ENCODE assay signal across 9 mouse cellular contexts in genomic region chr11:17212903-17213509, GRCm38 (mm10). TPM values are rescaled to one million over a fixed set of nuclear protein-coding genes. Genes with fewer than 3 reads are reported as not detected.
A peak's percentile ranks its signal among the peaks of the same experiment; 100 is the strongest.
DNase-seq lines count a peak whose midpoint lies in the region; ATAC-seq and TF ChIP-seq lines count a peak whose summit lies in the region.
"Had no signal": no experiment of that assay in that cellular context is flagged by ENCODE, and none has a peak within 500 bp of the region (broad histone marks: within the 10 kb centered on the region; RNA-seq: fewer than 3 reads in every experiment).

No protein-coding gene starts in this region.

- TF ChIP-seq CTCF in forebrain, postnatal 0 days (IDR thresholded peaks at IDR 0.05; ENCODE audit: low read depth) = no peak
- TF ChIP-seq CTCF in liver, embryonic 14.5 days (IDR thresholded peaks at IDR 0.05; ENCODE audit: low read depth) = no peak
- no peak for TF ChIP-seq CTCF in stomach, postnatal 0 days (IDR thresholded peaks at IDR 0.05; ENCODE audit: low read depth)

- H3K27ac ChIP-seq in neural tube, embryonic 11.5 days (ENCODE audit: low read depth, low read length) = no peak overlapping the region
- no peak overlapping the region for H3K27ac ChIP-seq in forebrain, postnatal 0 days (ENCODE audit: low read depth, low read length)
- H3K27ac ChIP-seq in liver, embryonic 14.5 days = peak overlapping the region; percentile 26
- no peak overlapping the region for H3K27ac ChIP-seq in stomach, postnatal 0 days (replicated peaks)

- peak; percentile 61 for TF ChIP-seq EP300 in liver, embryonic 14.5 days (IDR thresholded peaks at IDR 0.05; ENCODE audit: low read depth)
- no peak for TF ChIP-seq EP300 in stomach, postnatal 0 days (optimal IDR thresholded peaks at IDR 0.05)

- no peaks in the 10 kb centered on the region for H3K4me1 ChIP-seq in neural tube, embryonic 11.5 days (ENCODE audit: control insufficient read depth, insufficient read depth, low read length)
- peaks cover 11% of the 10 kb centered on the region; the same call in 1 of the 2 replicates for H3K4me1 ChIP-seq in forebrain, postnatal 0 days (ENCODE audit: insufficient read depth)
- peaks cover 10 to 15% of the 10 kb centered on the region in 2 experiments for H3K4me1 ChIP-seq in liver, embryonic 14.5 days (replicated peaks; ENCODE audit: control insufficient read depth in 2 of 2, insufficient read depth in 2 of 2, low read length in 1 of 2)
- no peaks in the 10 kb centered on the region; the same call in none of the 2 replicates for H3K4me1 ChIP-seq in stomach, postnatal 0 days (replicated peaks; ENCODE audit: control insufficient read depth, insufficient read depth)

- no peak overlapping the region for H3K9ac ChIP-seq in neural tube, embryonic 11.5 days (ENCODE audit: low read length)
- H3K9ac ChIP-seq in forebrain, postnatal 0 days = peak overlapping the region; percentile 60; the same call in 1 of the 2 replicates
- H3K9ac ChIP-seq in liver, embryonic 14.5 days (replicated peaks) = peak overlapping the region; percentile 85
- H3K9ac ChIP-seq in stomach, postnatal 0 days (ENCODE audit: low read length) = no peak overlapping the region; the same call in 1 of the 2 replicates

- no peak overlapping the region; the same call in 1 of the 2 replicates for H3K4me2 ChIP-seq in neural tube, embryonic 11.5 days (ENCODE audit: low read depth)
- peak overlapping the region; percentile 56; the same call in 1 of the 2 replicates for H3K4me2 ChIP-seq in forebrain, postnatal 0 days (ENCODE audit: low read depth)
- peak overlapping the region; percentile 89 for H3K4me2 ChIP-seq in liver, embryonic 14.5 days (ENCODE audit: low read depth)
- H3K4me2 ChIP-seq in stomach, postnatal 0 days (replicated peaks; ENCODE audit: low read depth) = peak overlapping the region; percentile 71

- H3K4me3 ChIP-seq in neural tube, embryonic 11.5 days (ENCODE audit: low read depth, low read length) = peak overlapping the region; percentile 88; the same call in 1 of the 2 replicates
- H3K4me3 ChIP-seq in forebrain, postnatal 0 days (ENCODE audit: low read depth, low read length) = no peak overlapping the region
- H3K4me3 ChIP-seq in liver, embryonic 14.5 days (ENCODE audit: insufficient read depth in 1 of 2, low read depth in 2 of 2, low read length in 2 of 2) = peak overlapping the region; percentile 92 to 98
- H3K4me3 ChIP-seq in stomach, postnatal 0 days (ENCODE audit: low read depth, low read length) = no peak overlapping the region

- no peak for DNase-seq in neural tube, embryonic 11.5 days (ENCODE audit: low spot score)
- DNase-seq in neural tube, embryonic 10.5 days (ENCODE audit: extremely low spot score, low spot score) = no peak
- no peak for DNase-seq in forebrain, postnatal 0 days
- peak; percentile 27 to 41 (median 31) for DNase-seq in liver, embryonic 14.5 days (ENCODE audit: low read depth in 3 of 3, low spot score in 3 of 3)
- DNase-seq in stomach, postnatal 0 days (ENCODE audit: low spot score) = no peak
- no peak for DNase-seq in thymus, postnatal 10 days (ENCODE audit: low spot score in 2 of 2)
- DNase-seq in embryo, embryonic 10.5 days (ENCODE audit: low spot score) = no peak
- DNase-seq in urinary bladder, postnatal 36 days (ENCODE audit: low spot score in 2 of 2) = no peak
- DNase-seq: right cerebral cortex, postnatal 25 days had no signal

- 85% methylated on average over 5 of the region's 5 CpGs for WGBS in neural tube, embryonic 11.5 days
- WGBS in forebrain, postnatal 0 days = 62% methylated on average over 5 of the region's 5 CpGs
- 9% methylated on average over 5 of the region's 5 CpGs for WGBS in liver, embryonic 14.5 days (ENCODE audit: insufficient replicate concordance)
- 45% methylated on average over 5 of the region's 5 CpGs for WGBS in stomach, postnatal 0 days

- no peak for ATAC-seq in neural tube, embryonic 11.5 days (ENCODE audit: insufficient read depth, low FRiP score, low TSS enrichment)
- ATAC-seq in forebrain, postnatal 0 days = no peak
- peak; percentile 11; the same call in 1 of the 2 replicates for ATAC-seq in liver, embryonic 14.5 days (ENCODE audit: insufficient read depth)
- no peak for ATAC-seq in stomach, postnatal 0 days (ENCODE audit: low FRiP score, low TSS enrichment)

- no peaks in the 10 kb centered on the region for H3K27me3 ChIP-seq in neural tube, embryonic 11.5 days (ENCODE audit: control insufficient read depth, insufficient read depth, low read length)
- no peaks in the 10 kb centered on the region for H3K27me3 ChIP-seq in forebrain, postnatal 0 days (ENCODE audit: insufficient read depth, low read length)
- no peaks in the 10 kb centered on the region for H3K27me3 ChIP-seq in liver, embryonic 14.5 days (ENCODE audit: control insufficient read depth, insufficient read depth, low read length)
- H3K27me3 ChIP-seq in stomach, postnatal 0 days (ENCODE audit: control insufficient read depth, insufficient read depth, low read length) = no peaks in the 10 kb centered on the region

- no peaks in the 10 kb centered on the region for H3K9me3 ChIP-seq in neural tube, embryonic 11.5 days (ENCODE audit: control insufficient read depth, low read length)
- no peaks in the 10 kb centered on the region for H3K9me3 ChIP-seq in forebrain, postnatal 0 days (ENCODE audit: low read length)
- no peaks in the 10 kb centered on the region for H3K9me3 ChIP-seq in liver, embryonic 14.5 days (ENCODE audit: control insufficient read depth, low read length)
- no peaks in the 10 kb centered on the region for H3K9me3 ChIP-seq in stomach, postnatal 0 days (ENCODE audit: control insufficient read depth, low read length)

- no peaks in the 10 kb centered on the region for H3K36me3 ChIP-seq in neural tube, embryonic 11.5 days (ENCODE audit: control insufficient read depth, insufficient read depth, low read length)
- 0 out of 2 replicates have a peak, but pooled peaks cover 3% of the 10 kb centered on the region for H3K36me3 ChIP-seq in forebrain, postnatal 0 days (ENCODE audit: insufficient read depth)
- peaks cover 8% of the 10 kb centered on the region for H3K36me3 ChIP-seq in liver, embryonic 14.5 days (replicated peaks; ENCODE audit: control insufficient read depth, insufficient read depth, low read depth)
- no peaks in the 10 kb centered on the region for H3K36me3 ChIP-seq in stomach, postnatal 0 days (ENCODE audit: control insufficient read depth, insufficient read depth, low read length)

RNA-seq across cellular contexts. Expression of gene Pno1, which starts 1.6 kb away (rescaled TPM):
- polyA plus RNA-seq in neural tube, embryonic 11.5 days (2014; fragmentation: Nextera tagmentation; extraction: Ambion mirVana) = 90.5 and 96.5 TPM in 2 replicates
- total RNA-seq in forebrain, postnatal 0 days (2014; rRNA removed) = 42.6 and 48.6 TPM in 2 replicates
- polyA plus RNA-seq in forebrain, postnatal 0 days (2015; fragmentation: Nextera tagmentation; extraction: Ambion mirVana) = 60.4 and 71.0 TPM in 2 replicates
- 7.3 and 10.9 TPM in 2 replicates for polyA plus RNA-seq in liver, embryonic 14.5 days (2012; rRNA removed)
- polyA plus RNA-seq in liver, embryonic 14.5 days (2014; fragmentation: Nextera tagmentation; extraction: Ambion mirVana) = 45.5 and 48.0 TPM in 2 replicates
- 60.4 and 61.2 TPM in 2 replicates for polyA plus RNA-seq in stomach, postnatal 0 days (2015; fragmentation: Nextera tagmentation; extraction: Ambion mirVana)

RNA-seq across cellular contexts. Expression of gene Wdr92, which starts 31.1 kb away (rescaled TPM):
- 30.5 and 32.7 TPM in 2 replicates for polyA plus RNA-seq in neural tube, embryonic 11.5 days (2014; fragmentation: Nextera tagmentation; extraction: Ambion mirVana)
- total RNA-seq in forebrain, postnatal 0 days (2014; rRNA removed) = 11.6 and 13.0 TPM in 2 replicates
- 9.8 and 11.9 TPM in 2 replicates for polyA plus RNA-seq in forebrain, postnatal 0 days (2015; fragmentation: Nextera tagmentation; extraction: Ambion mirVana)
- 5.0 and 6.2 TPM in 2 replicates for polyA plus RNA-seq in liver, embryonic 14.5 days (2012; rRNA removed)
- 12.1 and 12.8 TPM in 2 replicates for polyA plus RNA-seq in liver, embryonic 14.5 days (2014; fragmentation: Nextera tagmentation; extraction: Ambion mirVana)
- 16.2 and 16.6 TPM in 2 replicates for polyA plus RNA-seq in stomach, postnatal 0 days (2015; fragmentation: Nextera tagmentation; extraction: Ambion mirVana)

RNA-seq across cellular contexts. Expression of gene C1d, which starts 44.4 kb away (rescaled TPM):
- polyA plus RNA-seq in neural tube, embryonic 11.5 days (2014; fragmentation: Nextera tagmentation; extraction: Ambion mirVana) = 114 and 122 TPM in 2 replicates
- total RNA-seq in forebrain, postnatal 0 days (2014; rRNA removed) = 66.2 and 69.2 TPM in 2 replicates
- 179 and 203 TPM in 2 replicates for polyA plus RNA-seq in forebrain, postnatal 0 days (2015; fragmentation: Nextera tagmentation; extraction: Ambion mirVana)
- 9.8 and 17.7 TPM in 2 replicates for polyA plus RNA-seq in liver, embryonic 14.5 days (2012; rRNA removed)
- polyA plus RNA-seq in liver, embryonic 14.5 days (2014; fragmentation: Nextera tagmentation; extraction: Ambion mirVana) = 55.9 and 59.1 TPM in 2 replicates
- polyA plus RNA-seq in stomach, postnatal 0 days (2015; fragmentation: Nextera tagmentation; extraction: Ambion mirVana) = 85.7 and 89.1 TPM in 2 replicates

RNA-seq across cellular contexts. Expression of gene Ppp3r1, which starts 53.9 kb away (rescaled TPM):
- 115 and 118 TPM in 2 replicates for polyA plus RNA-seq in neural tube, embryonic 11.5 days (2014; fragmentation: Nextera tagmentation; extraction: Ambion mirVana)
- 92.4 and 114 TPM in 2 replicates for total RNA-seq in forebrain, postnatal 0 days (2014; rRNA removed)
- 186 and 224 TPM in 2 replicates for polyA plus RNA-seq in forebrain, postnatal 0 days (2015; fragmentation: Nextera tagmentation; extraction: Ambion mirVana)
- 9.7 and 15.0 TPM in 2 replicates for polyA plus RNA-seq in liver, embryonic 14.5 days (2012; rRNA removed)
- polyA plus RNA-seq in liver, embryonic 14.5 days (2014; fragmentation: Nextera tagmentation; extraction: Ambion mirVana) = 23.9 and 27.8 TPM in 2 replicates
- 76.9 and 77.9 TPM in 2 replicates for polyA plus RNA-seq in stomach, postnatal 0 days (2015; fragmentation: Nextera tagmentation; extraction: Ambion mirVana)

Comparison
In these comparisons a context has a peak if more than half of its experiments do, and no peak if none do; other contexts are left out.
1. DNase-seq: peak in liver, embryonic 14.5 days (3 of 3); none in neural tube, embryonic 11.5 days (single experiment), neural tube, embryonic 10.5 days (single experiment), forebrain, postnatal 0 days (single experiment), stomach, postnatal 0 days (single experiment), thymus, postnatal 10 days (0 of 2), embryo, embryonic 10.5 days (single experiment) and urinary bladder, postnatal 36 days (0 of 2).
2. H3K4me3 ChIP-seq: peak in neural tube, embryonic 11.5 days (single experiment) and liver, embryonic 14.5 days (2 of 2); none in forebrain, postnatal 0 days (single experiment) and stomach, postnatal 0 days (single experiment).
3. H3K9ac ChIP-seq: peak in forebrain, postnatal 0 days (single experiment) and liver, embryonic 14.5 days (single experiment); none in neural tube, embryonic 11.5 days (single experiment) and stomach, postnatal 0 days (single experiment).